Mouse (Mus musculus) cortical plate, adult 2 months (tissue): ENCODE measurements around the gene Fam131c.

Source experiments
- CTCF ChIP-seq: fragments of 200-500 bp; IDR thresholded peaks from 2 replicates; pipeline ENCODE4 v1.5.1; 2011; ENCODE audit warnings: mild to moderate bottlenecking, control low read depth, low read length; ENCODE audit not compliant: insufficient read depth; ENCODE audit errors: extremely low read depth
- POLR2A ChIP-seq: fragments of 200-500 bp; IDR thresholded peaks from 2 replicates; pipeline ENCODE4 v1.6.1; 2011; ENCODE audit warnings: mild to moderate bottlenecking, low read length, control low read depth; ENCODE audit not compliant: insufficient read depth; ENCODE audit errors: extremely low read depth

DNA sequence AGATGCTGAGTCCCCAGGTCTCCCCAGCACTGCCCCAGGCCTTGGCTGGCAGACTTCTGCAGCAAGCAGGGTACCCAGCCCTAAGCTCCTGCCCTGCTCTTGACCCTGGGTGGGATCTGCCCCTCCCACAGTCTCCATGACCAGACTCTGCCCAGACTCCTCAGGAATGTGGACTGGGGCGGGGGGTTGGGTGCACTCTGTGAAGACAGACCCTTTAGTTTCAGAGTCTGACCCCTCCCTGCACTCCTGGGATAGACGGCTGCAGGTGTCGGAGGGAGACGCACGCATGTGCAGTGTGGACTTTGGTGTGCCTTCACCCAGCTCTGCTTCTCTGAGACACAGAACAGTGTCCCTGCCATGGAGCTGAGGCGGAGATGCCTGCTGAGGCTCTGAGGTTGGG, 30.0 kb upstream of the Fam131c start:
- TF ChIP-seq CTCF (no peak), POLR2A (no peak)
